ENCODE assay signal across 7 mouse cellular contexts in the genomic region with DNA sequence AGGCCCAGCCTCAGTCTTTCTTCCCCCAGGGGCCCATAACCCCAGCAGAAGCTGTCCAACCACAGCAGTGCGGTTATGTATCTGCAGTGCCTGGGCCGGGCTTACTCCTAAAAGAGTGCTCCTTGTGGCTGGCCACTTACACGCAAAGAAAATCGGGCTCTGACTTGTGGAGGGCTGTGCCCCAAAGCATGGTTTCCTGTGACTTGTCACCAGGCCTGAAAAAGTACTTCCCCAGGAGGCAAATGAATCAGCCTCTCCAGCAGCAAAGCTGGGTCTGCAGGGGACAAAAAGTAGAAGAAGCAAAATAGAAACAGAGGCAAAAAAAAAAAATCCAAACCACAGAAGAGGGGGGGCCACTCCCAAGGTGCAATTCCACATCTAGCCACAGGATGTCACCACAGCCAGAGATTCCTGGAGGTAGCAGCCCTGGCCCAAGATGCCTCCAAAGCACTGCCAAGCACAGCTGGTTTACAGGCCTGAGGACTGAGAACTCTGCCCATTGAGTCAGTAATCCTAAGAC. TPM values are rescaled to one million over a fixed set of nuclear protein-coding genes. Genes with fewer than 3 reads are reported as not detected.
A peak's percentile ranks its signal among the peaks of the same experiment; 100 is the strongest.
DNase-seq lines count a peak whose midpoint lies in the region; ATAC-seq lines count a peak whose summit lies in the region.

No protein-coding gene starts in this region.

- no peaks in the 10 kb centered on the region for H3K36me3 ChIP-seq in forebrain, embryonic 11.5 days (ENCODE audit: control insufficient read depth, insufficient read depth, low read length)
- no peaks in the 10 kb centered on the region for H3K36me3 ChIP-seq in hindbrain, embryonic 11.5 days (ENCODE audit: control insufficient read depth, insufficient read depth, low read length)

- DNase-seq in Muller cell, postnatal 12 days (ENCODE audit: inconsistent ontology term) = peak; percentile 78
- peak; percentile 50 for DNase-seq in c-Kit-positive CD71-positive TER-119-negative erythroid progenitor cells, embryonic 14.5 days (ENCODE audit: low read depth)
- DNase-seq in forebrain, embryonic 11.5 days (ENCODE audit: low spot score) = peak; percentile 78
- peak; percentile 78 for DNase-seq in hindbrain, embryonic 11.5 days (ENCODE audit: low spot score)
- DNase-seq in layer of hippocampus, postnatal 25 days (ENCODE audit: extremely low spot score in 1 of 2, low spot score in 1 of 2) = peak; percentile 60 to 78
- DNase-seq in lung, postnatal 4 days = peak; percentile 76 to 89
- DNase-seq in right cerebral cortex, adult 18-20 months = peak; percentile 60

- ATAC-seq in forebrain, embryonic 11.5 days (replicated peaks; ENCODE audit: low FRiP score) = no peak; the same call in 1 of the 2 replicates
- no peak for ATAC-seq in hindbrain, embryonic 11.5 days (ENCODE audit: low FRiP score)

- H3K4me2 ChIP-seq in forebrain, embryonic 11.5 days (ENCODE audit: low read depth, low read length, severe bottlenecking) = no peak overlapping the region
- H3K4me2 ChIP-seq in hindbrain, embryonic 11.5 days (replicated peaks; ENCODE audit: low read depth, low read length) = no peak overlapping the region

- no peaks in the 10 kb centered on the region for H3K4me1 ChIP-seq in forebrain, embryonic 11.5 days (replicated peaks; ENCODE audit: control insufficient read depth, insufficient read depth, low read length)
- 0 out of 2 replicates have a peak, but pooled peaks cover 2% of the 10 kb centered on the region for H3K4me1 ChIP-seq in hindbrain, embryonic 11.5 days (replicated peaks; ENCODE audit: control insufficient read depth, insufficient read depth, low read length)

- H3K9me3 ChIP-seq in forebrain, embryonic 11.5 days (ENCODE audit: control insufficient read depth, low read length) = no peaks in the 10 kb centered on the region
- H3K9me3 ChIP-seq in hindbrain, embryonic 11.5 days (ENCODE audit: control insufficient read depth, low read length) = no peaks in the 10 kb centered on the region

- H3K27ac ChIP-seq in forebrain, embryonic 11.5 days (ENCODE audit: low read depth, low read length) = no peak overlapping the region
- no peak overlapping the region for H3K27ac ChIP-seq in hindbrain, embryonic 11.5 days (ENCODE audit: low read depth, low read length)

- WGBS in forebrain, embryonic 11.5 days = 45% methylated on average over 4 of the region's 4 CpGs
- 47% methylated on average over 4 of the region's 4 CpGs for WGBS in hindbrain, embryonic 11.5 days

- no peaks in the 10 kb centered on the region for H3K27me3 ChIP-seq in forebrain, embryonic 11.5 days (ENCODE audit: control insufficient read depth, insufficient read depth, low read length)
- H3K27me3 ChIP-seq in hindbrain, embryonic 11.5 days (ENCODE audit: control insufficient read depth, insufficient read depth, low read length) = no peaks in the 10 kb centered on the region

- H3K4me3 ChIP-seq in forebrain, embryonic 11.5 days (ENCODE audit: low read depth, low read length) = no peak overlapping the region
- H3K4me3 ChIP-seq in hindbrain, embryonic 11.5 days (ENCODE audit: low read depth, low read length) = no peak overlapping the region

- no peak overlapping the region for H3K9ac ChIP-seq in forebrain, embryonic 11.5 days (ENCODE audit: low read length)
- H3K9ac ChIP-seq in hindbrain, embryonic 11.5 days (ENCODE audit: low read depth, low read length) = no peak overlapping the region

RNA-seq across cellular contexts. Expression of a gene that starts 18.9 kb away (rescaled TPM):
- 124 and 132 TPM in 2 replicates for polyA plus RNA-seq in forebrain, embryonic 11.5 days (2014; fragmentation: Nextera tagmentation; extraction: Ambion mirVana)
- 97.2 and 100 TPM in 2 replicates for polyA plus RNA-seq in hindbrain, embryonic 11.5 days (2014; fragmentation: Nextera tagmentation; extraction: Ambion mirVana)
- 1 to 10 TPM in 1 of 2 experiments, under 1 TPM in 1; 0.85 to 2.6 TPM for total RNA-seq in layer of hippocampus, postnatal 25 days (2021)

RNA-seq across cellular contexts. Expression of a gene that starts 51.1 kb away (rescaled TPM):
- 1,000 and 1,067 TPM in 2 replicates for polyA plus RNA-seq in forebrain, embryonic 11.5 days (2014; fragmentation: Nextera tagmentation; extraction: Ambion mirVana)
- 1,024 and 1,073 TPM in 2 replicates for polyA plus RNA-seq in hindbrain, embryonic 11.5 days (2014; fragmentation: Nextera tagmentation; extraction: Ambion mirVana)
- total RNA-seq in layer of hippocampus, postnatal 25 days (2021) = 1,000 to 10,000 TPM; 1,278 to 1,525 TPM
